Mouse (Mus musculus) thymus, adult 2 months (tissue): ENCODE measurements around the gene Abhd10. TPM values are rescaled to one million over a fixed set of nuclear protein-coding genes. Genes with fewer than 3 reads are reported as not detected.

ENCODE experiments used
- DNase-seq: peaks from one replicate; pipeline ENCODE4 v3.0.0; 2021
- H3K27ac ChIP-seq: fragments of 200-500 bp; 2 replicates; pipeline ENCODE4 v1.5.1; 2012; ENCODE audit warnings: low read length, control low read depth; ENCODE audit not compliant: control insufficient read depth, insufficient read depth
- H3K27me3 ChIP-seq: fragments of 200-500 bp; 2 replicates; pipeline ENCODE4 v1.6.1; 2012; ENCODE audit warnings: mild to moderate bottlenecking, low read length, moderate library complexity, mixed read lengths; ENCODE audit not compliant: control insufficient read depth, insufficient read depth
- H3K36me3 ChIP-seq: fragments of 200-500 bp; 2 replicates; pipeline ENCODE4 v1.6.1; 2012; ENCODE audit warnings: mild to moderate bottlenecking, low read length, moderate library complexity; ENCODE audit not compliant: control insufficient read depth, insufficient read depth
- H3K4me1 ChIP-seq: fragments of 200-500 bp; replicated peaks from 2 replicates; pipeline ENCODE4 v1.6.1; 2012; ENCODE audit warnings: low read length; ENCODE audit not compliant: control insufficient read depth, insufficient read depth
- H3K4me3 ChIP-seq: fragments of 200-500 bp; 2 replicates; pipeline ENCODE4 v1.5.1; 2012; ENCODE audit warnings: mild to moderate bottlenecking, low read length, control low read depth, moderate library complexity; ENCODE audit not compliant: control insufficient read depth, insufficient read depth
- CTCF ChIP-seq: fragments of 200-500 bp; IDR thresholded peaks from 2 replicates; pipeline ENCODE4 v1.5.1; 2012; ENCODE audit warnings: mild to moderate bottlenecking, control low read depth, low read length, moderate library complexity, borderline replicate concordance; ENCODE audit not compliant: control insufficient read depth, poor library complexity, insufficient read depth; ENCODE audit errors: extremely low read depth
- POLR2A ChIP-seq: fragments of 200-500 bp; IDR thresholded peaks from 2 replicates; pipeline ENCODE4 v1.6.1; 2012; ENCODE audit warnings: mild to moderate bottlenecking, low read length, control low read depth, moderate library complexity; ENCODE audit not compliant: control insufficient read depth, poor library complexity, insufficient read depth; ENCODE audit errors: extremely low read depth
- WGBS: fragments of 180-500 bp; shearing (Covaris S2); methylation state at CpG from one replicate; pipeline ENCODE4 v1.1.7; 2018; 5-methylcytosine and 5-hydroxymethylcytosine counted together
- polyA plus RNA-seq: library from polyadenylated mRNA; depleted of rRNA; stranded (reverse); fragments of >200 nt; gene quantifications from 2 replicates; pipeline ENCODE4 v1.2.3, GENCODE M21; 2012

Abhd10 gene
- polyA plus RNA-seq, 1 experiment: 10.4 TPM

DNA sequence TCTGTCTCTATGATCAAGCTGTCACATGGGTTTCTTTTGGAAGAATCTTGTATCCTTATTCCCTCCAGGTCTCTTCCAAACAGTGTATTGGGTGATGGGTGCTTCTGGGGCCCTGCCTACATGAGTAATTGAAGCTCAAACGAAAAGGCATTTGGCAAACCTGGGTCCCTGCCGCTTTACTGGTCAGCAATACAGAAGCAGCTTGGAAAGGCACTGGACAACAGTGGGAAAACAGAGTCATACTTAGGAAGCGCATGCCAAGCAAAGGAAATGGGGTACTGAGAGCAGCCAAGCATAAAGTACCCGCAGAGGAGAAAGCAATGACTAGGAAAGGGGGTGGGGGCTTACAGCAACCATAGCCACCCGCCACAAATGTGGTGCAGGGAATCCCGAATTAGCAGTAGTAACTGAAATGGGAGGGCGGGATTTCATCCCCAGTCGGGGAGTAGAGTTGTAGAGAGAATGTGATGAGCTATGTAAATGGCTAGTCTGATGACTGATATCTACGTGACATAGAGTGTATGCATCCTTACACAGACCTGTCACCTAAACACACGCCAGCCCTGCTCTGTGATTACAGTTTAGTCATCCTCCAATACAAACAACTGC, 22.6 kb downstream of the Abhd10 start:
- WGBS: 92% methylated on average over 10 of the region's 10 CpGs
- H3K4me3 ChIP-seq: no peak overlapping the region
- H3K27me3 ChIP-seq: no peaks in the 10 kb centered on the region; the same call in 1 of the 2 replicates

GRCm38 (mm10) chr16:45718296-45718695, 24.5 kb downstream of the Abhd10 start:
- Histone ChIP-seq H3K27ac (no peak overlapping the region), H3K27me3 (no peaks in the 10 kb centered on the region), H3K36me3 (no peaks in the 10 kb centered on the region), H3K4me3 (no peak overlapping the region), H3K4me1 (no peaks in the 10 kb centered on the region)
- TF ChIP-seq POLR2A (no peak), CTCF (no peak)
- 95% methylated on average over 4 of the region's 4 CpGs for WGBS
- no peak for DNase-seq

More for the DNA sequence above, 22.6 kb downstream of the Abhd10 start:
- Histone ChIP-seq H3K4me1 (peaks cover 11% of the 10 kb centered on the region), H3K27ac (no peak overlapping the region), H3K36me3 (no peaks in the 10 kb centered on the region)
- no peak for DNase-seq
- TF ChIP-seq POLR2A (no peak), CTCF (no peak)

GRCm38 (mm10) chr16:45714489-45715150, 28.1 kb downstream of the Abhd10 start:
- TF ChIP-seq POLR2A (no peak), CTCF (no peak)
- Histone ChIP-seq H3K4me1 (no peaks in the 10 kb centered on the region), H3K36me3 (no peaks in the 10 kb centered on the region), H3K27ac (no peak overlapping the region), H3K4me3 (no peak overlapping the region), H3K27me3 (no peaks in the 10 kb centered on the region)
- 85% methylated on average over 5 of the region's 5 CpGs for WGBS
- no peak for DNase-seq

GRCm38 (mm10) chr16:45713878-45714277, 28.9 kb downstream of the Abhd10 start:
- TF ChIP-seq CTCF (no peak), POLR2A (no peak)
- no peak overlapping the region for H3K27ac ChIP-seq
- WGBS: 83% methylated on average over 1 of the region's 1 CpGs

DNA sequence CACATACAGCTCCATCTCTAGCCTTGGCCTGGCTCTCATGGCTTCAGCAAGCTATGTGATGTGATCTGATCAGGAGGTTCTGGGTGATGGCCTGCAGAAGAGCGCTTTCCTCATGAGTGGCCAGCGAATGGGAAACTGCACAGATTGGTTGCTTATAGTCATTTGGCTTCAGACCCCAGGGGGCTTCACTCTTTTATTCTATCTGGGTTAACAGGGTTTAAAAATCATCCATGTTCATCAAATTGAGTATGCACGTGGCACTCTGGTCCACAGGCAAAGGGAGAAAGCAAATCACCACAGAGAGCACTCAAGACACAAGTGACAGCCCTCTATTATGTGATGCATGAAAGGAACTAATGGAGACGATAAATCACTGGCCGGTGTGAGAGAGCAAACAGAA, 29.5 kb downstream of the Abhd10 start:
- Histone ChIP-seq H3K36me3 (no peaks in the 10 kb centered on the region), H3K4me1 (no peaks in the 10 kb centered on the region), H3K27ac (no peak overlapping the region), H3K27me3 (no peaks in the 10 kb centered on the region), H3K4me3 (no peak overlapping the region)
- no peak for DNase-seq
- TF ChIP-seq POLR2A: no peak
- TF ChIP-seq CTCF: no peak
- 91% methylated on average over 5 of the region's 5 CpGs for WGBS

More at GRCm38 (mm10) chr16:45713878-45714277, 28.9 kb downstream of the Abhd10 start:
- DNase-seq: no peak
- no peaks in the 10 kb centered on the region for H3K36me3 ChIP-seq
- H3K4me3 ChIP-seq: no peak overlapping the region
- no peaks in the 10 kb centered on the region for H3K27me3 ChIP-seq
- no peaks in the 10 kb centered on the region for H3K4me1 ChIP-seq

GRCm38 (mm10) chr16:45711263-45711662, 31.5 kb downstream of the Abhd10 start:
- no peaks in the 10 kb centered on the region for H3K36me3 ChIP-seq
- no peak for DNase-seq
- H3K27ac ChIP-seq: no peak overlapping the region
- WGBS: 73% methylated on average over 7 of the region's 7 CpGs
- H3K4me3 ChIP-seq: no peak overlapping the region
- H3K4me1 ChIP-seq: no peaks in the 10 kb centered on the region
- no peak for TF ChIP-seq POLR2A
- no peak for TF ChIP-seq CTCF
- no peaks in the 10 kb centered on the region for H3K27me3 ChIP-seq

DNA sequence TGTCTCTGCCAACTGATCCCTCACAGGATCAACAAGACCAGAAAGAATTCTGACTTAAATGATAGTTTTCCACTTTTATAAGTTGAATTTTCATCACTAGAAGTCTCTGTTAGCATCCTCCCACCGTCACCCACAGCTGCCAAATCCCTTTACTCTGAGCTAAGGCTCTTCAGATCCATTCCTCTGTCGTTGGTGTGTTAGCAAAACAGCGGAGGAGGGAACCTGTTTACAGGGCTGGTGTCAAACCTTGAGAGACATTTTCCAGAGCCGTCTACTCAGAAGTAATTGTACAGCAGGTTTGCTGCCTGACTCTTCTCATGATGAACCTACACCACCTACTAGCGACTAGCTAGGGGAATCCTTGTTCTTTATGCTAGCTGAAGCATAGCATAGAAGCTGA, 43.5 kb downstream of the Abhd10 start:
- H3K4me3 ChIP-seq: no peak overlapping the region
- no peak for TF ChIP-seq CTCF
- TF ChIP-seq POLR2A: no peak
- no peaks in the 10 kb centered on the region for H3K4me1 ChIP-seq
- no peaks in the 10 kb centered on the region for H3K36me3 ChIP-seq
- no peaks in the 10 kb centered on the region for H3K27me3 ChIP-seq
- no peak for DNase-seq
- 84% methylated on average over 5 of the region's 5 CpGs for WGBS
- H3K27ac ChIP-seq: no peak overlapping the region

GRCm38 (mm10) chr16:45697996-45698395, 44.8 kb downstream of the Abhd10 start:
- WGBS: 91% methylated on average over 6 of the region's 6 CpGs

More at GRCm38 (mm10) chr16:45697996-45698395, 44.8 kb downstream of the Abhd10 start:
- DNase-seq: no peak
- Histone ChIP-seq H3K27ac (no peak overlapping the region), H3K36me3 (no peaks in the 10 kb centered on the region), H3K4me1 (no peaks in the 10 kb centered on the region), H3K27me3 (no peaks in the 10 kb centered on the region), H3K4me3 (no peak overlapping the region)
- TF ChIP-seq POLR2A: no peak
